Mouse (Mus musculus) R1 (cell line): ENCODE measurements at regions not wholly inside any gene's neighbourhood (a gene's known extent, or its start where the extent isn't known, plus 50 kb on each side); places are given as distances from the start of the nearest gene placed in this dataset.
"Not testable (repeated sequence)": the region's sequence is repeated elsewhere in the genome, so short reads cannot be mapped to it uniquely, and the experiment has no call there.

ENCODE experiments used
- DNase-seq: peaks from one replicate; pipeline ENCODE4 v3.0.0-alpha.2; 2018; ENCODE audit warnings: low read depth, low spot score

DNA sequence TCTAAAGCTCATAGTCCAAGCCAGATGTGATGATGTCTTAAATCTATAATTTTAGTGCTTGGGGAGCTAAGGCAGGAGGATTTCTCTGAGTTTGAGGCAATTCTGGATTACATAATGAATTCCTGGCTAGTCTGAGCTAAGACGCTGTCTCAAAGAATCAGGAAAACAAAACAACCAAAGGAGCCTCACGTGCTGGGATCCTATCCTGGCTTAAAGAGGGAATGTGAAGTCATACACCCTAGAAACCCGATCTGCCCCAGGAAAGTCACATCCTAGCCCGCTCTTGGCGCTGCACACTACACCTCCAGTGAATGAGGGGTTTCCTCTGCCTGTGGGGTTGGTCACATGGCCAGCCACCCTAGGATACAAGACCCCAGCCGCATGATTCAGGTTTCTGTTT lies 211.2 kb downstream of the Glrx3 start:
- no peak for DNase-seq

DNA sequence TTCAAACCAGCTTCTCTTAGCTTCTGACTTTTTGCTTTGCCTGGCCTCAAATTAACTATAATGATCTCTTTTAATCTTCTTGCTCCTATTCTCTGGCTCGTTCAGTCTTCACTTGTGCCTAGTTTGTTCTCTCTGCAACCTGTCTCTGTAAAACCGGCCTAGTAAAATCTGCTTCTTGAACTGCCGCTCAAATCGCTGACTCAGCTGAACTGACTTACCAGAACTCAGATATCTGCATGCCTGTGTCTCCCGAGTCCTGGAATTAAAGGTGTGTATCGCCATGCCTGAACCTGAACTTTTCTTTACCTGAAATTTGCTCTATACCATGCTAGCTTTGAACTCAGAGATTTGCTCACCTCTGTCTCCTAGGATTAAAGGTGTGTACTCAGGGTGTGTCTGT lies 212.2 kb downstream of the Glrx3 start:
- DNase-seq = no peak

DNA sequence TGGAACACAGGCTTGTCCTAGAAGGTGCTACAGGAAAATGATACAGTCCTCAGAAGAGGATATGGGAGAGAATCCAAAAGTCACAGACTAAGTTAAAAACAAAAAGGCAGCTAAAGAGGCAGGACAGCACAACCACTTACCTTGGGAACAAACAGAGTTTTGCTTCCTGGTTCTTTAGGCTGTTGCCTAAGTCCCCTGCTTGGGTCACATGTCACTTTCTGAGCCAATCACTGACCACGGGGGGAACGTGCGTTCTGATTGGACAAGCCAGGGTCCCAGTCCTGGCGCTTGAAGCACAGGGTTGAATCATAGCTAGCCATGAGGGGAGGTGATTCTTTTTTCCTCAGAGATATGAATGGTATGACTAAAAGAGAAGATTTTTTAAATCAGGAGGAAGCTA lies 216.4 kb downstream of the Glrx3 start:
- DNase-seq = no peak

DNA sequence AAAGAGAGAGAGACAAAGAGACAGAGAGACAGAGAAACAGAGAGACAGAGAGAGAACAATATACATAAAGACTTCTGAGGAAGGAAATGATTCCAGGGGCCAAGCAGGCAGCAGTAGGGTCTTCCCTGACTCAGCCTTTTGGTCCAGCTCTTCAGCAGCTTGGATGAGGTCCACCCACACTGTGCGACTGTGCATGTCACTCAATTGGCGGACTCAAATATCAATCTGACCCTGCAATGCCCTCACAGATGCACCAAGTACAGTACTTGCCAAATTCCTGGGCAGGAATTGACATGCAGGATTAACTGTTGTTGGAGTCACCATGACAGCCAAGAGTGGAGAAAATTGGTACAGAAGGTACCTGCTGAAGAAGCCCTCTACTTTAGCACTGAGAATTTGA lies 229.8 kb downstream of the Glrx3 start:
- DNase-seq = no peak

DNA sequence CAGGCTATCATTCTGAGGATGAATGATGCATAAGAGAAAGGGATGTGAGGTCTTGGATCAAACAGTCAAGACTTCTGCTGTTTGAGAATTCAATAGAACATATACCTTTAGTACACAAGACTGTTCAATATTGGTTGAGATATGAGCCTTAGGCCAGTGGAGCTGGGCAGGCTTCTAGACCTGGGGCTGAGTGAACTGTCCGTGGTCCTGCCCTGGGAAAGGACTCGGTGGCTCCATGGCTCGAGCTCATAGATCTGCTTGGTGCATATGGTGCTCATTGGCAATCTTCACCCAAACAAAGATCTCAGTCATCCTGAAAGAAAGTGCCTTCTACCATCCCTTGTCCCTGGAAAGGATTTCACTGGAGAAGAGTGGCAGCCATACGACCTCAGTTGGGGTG lies 233.7 kb downstream of the Glrx3 start:
- DNase-seq = no peak

DNA sequence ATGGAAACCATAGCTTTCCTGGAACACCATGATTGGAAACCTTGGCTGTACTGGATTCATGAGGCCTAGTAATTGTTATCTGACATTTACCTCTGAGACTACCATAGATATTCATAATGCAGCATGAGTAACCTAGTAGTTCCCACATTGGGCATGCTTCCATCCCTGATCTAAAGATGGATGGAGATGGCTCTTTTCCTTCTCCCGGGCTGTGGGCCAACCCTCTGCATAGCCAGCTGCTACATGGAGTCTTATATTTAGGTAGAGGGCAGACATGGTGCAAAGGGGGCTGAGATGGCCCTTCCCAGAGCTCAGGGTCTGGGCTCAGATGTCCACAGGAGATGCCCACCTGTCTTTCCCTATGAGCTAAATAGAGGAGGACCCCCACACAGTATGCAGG lies 237.2 kb downstream of the Glrx3 start:
- no peak for DNase-seq

DNA sequence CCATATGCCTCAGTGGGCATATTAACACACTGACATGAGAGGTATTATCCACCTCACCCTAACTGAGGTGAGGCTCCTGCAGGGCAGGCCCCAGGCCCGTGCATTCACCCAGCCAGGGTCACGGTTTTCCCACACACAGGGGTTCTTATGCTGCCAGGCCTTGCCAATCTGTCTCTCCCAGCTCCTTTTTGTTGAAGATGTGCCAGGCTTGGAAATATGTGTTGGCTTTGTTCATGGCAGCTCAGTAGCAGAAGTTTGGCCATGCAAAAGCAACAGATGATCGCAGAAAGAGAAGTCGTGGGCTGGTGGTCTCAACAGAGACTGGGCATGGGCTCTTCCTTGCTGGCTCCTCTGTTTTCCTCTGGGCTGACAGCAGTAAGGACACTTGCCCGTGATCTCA lies 238.0 kb downstream of the Glrx3 start:
- no peak for DNase-seq

DNA sequence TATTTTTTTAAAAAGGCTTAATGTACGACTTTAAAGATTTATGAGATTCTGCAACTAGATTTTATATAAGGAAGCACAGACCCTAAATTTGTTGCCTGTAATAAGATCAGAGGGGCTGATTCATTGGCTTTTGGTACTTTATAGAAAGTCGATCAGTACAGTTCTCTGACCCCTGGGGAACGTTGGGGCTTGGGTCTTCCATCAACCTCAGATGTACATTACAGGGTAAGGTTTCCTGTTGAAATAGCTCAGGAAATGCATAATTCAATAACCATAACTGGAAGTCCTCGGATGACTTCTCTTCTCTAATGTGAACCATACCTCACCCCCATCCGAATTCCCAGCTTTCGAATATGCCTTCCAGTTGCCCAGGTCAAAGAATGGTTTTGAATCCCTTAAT lies 247.4 kb downstream of the Glrx3 start:
- DNase-seq = no peak

DNA sequence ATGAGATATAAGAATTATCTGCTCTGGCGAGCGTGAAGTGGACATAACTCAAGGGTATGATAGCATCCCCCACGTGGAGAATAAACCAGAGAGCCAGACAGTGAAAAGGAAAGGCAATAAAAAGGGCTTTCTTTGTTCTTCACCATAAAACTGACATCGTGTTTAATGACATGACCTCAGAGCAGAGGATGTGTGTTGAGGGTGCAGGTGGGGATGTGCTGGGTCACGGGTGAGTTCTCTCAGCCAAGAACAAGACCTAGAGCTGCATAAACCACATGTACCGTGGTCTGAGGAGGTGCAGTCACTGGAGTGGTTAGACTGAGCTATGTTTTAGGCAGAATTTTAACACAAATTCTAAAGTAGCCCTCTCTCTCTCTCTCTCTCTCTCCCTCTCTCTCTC lies 247.9 kb downstream of the Glrx3 start:
- no peak for DNase-seq

DNA sequence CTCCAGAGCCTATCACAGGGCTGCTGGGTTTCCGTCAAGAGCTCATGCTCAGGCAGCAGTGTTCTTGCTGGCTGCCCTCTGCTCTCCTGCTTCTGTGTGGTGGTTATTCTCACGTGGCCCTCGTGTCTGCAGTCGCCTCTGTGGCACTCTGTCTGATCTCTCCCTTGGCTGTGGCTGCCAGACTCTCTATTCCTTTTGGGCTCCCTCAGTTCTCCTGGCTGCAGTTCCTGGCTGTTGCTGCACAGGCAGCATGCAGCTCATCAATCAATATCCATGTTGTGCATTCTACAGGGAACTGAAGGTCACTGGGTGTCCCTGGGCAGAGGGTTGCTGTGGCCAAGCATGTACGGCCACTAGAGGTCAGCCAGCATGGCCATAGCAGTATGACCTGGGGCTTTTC lies 259.4 kb downstream of the Glrx3 start:
- no peak for DNase-seq

DNA sequence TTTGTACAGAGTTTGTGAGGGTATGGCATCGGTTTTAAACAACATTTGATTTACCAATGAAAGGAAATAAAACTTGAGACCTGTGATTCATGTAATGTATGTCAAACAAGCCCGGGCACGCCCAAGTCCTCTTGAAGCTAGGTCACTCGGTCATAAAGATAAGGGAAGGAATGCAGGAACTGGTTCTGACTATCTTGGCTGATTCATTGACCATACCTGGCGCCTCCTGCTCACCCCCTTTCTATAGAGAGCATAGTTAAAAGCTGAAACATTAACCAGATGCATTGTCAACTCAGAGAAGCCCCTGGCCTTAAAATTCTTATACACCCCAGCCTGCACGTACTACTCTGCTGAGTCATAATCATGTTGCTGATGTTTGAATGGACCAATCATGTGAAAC lies 261.1 kb downstream of the Glrx3 start:
- DNase-seq = not testable (repeated sequence)

DNA sequence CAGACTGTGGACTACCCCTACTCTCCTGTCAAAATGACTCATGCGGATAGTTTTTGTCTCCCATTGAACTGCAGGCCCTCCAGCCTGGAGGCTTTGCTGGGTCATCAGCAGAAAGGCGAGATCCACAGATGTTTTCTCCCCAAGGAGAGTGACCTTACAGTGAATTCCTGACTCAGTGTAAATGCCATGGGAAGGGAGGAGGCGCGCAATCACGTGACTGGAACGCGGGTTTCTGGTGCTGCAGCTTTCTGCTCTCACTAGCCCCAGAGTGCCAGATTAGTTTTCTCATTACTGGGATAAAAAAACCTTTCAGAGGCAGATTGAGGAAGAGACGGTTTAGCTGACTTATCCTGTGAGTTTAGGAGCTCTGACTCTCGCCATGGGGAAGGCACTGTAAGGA lies 275.4 kb downstream of the Glrx3 start:
- no peak for DNase-seq

DNA sequence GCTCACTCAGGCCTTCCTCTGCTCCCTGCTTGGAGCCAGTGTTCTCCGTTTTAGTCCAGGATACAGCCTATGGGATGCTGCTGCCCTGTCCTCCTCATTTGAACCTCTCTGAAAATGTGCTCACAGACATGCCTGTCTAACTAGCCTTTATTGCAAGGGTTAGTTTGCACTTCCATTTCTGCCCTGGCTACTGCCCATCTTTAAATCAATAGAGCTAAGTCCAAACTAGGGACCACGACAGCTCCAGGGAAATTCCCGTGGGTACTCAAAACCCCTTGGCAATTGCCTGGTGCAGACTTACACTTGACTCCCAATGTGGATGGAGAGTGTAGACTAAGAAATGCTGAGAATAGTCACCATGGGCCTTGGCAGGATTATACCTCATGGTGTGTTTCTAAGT lies 276.4 kb downstream of the Glrx3 start:
- no peak for DNase-seq

DNA sequence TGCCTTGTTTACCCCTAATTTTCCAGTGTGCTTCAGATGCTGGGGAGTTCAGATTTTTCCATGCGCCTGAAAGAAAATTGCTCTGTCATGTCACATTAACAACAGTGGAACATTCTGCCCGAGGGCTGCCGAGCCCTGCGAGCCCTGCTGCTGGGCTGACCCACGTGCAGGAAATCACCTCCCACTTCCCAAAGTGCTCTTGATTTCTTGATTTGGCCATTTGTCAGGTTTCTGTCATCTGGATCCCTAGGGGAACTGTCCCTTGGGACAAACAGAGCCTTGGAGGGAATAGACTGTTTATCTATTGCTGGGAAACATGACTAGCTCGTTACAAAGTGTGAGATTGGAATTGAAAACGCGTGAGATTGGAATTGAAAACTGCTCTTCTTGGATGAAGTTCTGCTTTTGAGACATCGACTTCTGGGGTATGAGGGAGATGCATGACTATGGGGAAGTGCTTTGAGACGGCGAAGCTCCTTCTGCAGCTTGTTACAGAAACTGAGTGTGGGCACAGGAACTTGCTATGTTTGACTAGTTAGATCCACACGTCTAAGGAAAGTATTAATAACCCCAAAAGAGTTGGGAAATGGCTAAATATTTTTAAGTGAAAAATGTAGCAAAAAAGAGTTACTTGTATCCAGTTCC lies 277.0 kb downstream of the Glrx3 start:
- DNase-seq = no peak

DNA sequence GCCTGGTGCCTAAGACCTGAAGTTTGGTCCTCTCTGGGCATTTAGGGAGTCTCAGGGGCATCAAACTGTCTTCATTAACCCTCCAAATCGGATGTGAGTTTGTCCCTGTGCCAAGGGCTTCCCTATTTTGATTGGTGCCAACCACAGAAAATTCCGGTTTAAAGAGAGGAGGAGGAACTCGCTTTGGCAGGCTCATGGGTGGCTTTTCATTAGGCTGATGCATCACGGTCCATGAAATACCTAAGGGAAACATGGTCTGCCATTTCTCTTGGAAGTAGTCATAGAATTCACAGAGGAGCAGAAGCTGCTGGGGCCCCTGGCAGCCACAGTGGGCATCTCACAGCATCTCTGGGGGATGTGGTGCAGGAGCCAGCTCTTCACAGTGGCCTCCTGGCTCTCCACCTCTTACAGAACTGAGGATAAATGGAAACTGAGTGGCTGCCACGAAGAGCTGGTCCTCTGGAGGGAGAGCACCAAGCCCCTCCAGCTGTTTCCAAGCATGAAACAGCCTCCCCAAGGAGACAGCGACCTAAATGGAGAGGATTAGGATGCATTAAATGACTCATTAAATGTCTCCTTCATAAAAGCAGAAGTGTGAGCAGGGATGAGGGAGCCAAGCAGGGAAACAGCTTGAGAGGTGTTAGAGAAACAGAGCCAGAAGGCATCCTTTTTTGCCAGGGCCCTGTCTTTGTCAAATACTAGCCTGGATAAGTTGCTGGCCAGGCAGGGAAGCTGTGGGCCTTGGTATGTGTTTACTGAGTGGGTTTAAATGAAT lies 277.9 kb downstream of the Glrx3 start:
- DNase-seq = no peak

DNA sequence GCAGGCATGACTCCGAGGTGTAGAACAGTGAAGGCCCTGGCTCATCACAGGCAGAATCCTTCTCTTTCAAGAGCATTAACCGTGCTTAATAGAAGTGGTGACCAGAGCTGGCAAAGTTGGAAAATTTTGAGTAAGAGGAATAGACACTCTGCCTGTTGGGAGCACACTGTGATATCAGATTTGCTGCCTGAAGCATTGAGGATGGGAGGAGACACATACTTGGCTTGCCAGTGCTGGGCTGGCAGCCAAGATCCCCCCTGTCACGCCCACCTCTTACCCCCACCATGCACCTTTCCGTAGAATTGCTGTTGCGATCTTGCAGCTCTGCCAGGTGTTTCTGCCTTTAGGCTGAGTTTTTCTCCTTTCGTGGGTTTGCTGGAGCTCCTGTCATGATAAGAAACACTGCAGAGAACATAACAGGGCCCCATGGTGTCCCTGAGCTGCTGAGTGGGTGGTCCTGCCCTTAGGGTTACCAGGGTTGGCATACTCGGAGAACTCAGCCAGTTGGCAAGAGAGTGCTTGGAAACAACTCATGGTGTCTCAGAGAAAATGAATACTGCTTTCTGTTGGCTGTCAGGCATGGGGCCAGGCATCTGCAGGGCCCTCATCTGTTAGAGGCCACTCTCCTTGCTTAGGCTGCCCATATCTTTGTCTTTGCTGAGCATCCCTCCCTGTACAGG lies 286.1 kb downstream of the Glrx3 start:
- DNase-seq = no peak

DNA sequence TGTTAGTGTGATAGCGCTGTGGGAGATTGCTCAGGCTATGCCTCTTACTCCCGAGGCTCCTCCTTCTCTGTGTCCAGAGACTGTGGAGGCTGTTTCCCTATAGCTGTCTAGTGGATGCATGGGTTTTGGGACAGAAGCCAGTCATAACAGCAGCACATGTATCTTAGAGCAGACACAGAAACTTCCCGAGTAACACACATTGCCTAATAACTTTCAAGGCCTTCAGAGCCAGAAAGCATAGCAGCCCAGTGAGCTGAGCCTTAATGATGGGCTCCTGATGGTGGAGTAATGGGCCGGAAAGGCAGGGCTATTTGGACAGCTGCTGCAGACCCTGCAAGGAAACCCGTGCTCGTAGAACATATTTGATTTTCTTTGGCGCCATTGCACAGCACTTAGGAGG lies 288.6 kb downstream of the Glrx3 start:
- DNase-seq = no peak

DNA sequence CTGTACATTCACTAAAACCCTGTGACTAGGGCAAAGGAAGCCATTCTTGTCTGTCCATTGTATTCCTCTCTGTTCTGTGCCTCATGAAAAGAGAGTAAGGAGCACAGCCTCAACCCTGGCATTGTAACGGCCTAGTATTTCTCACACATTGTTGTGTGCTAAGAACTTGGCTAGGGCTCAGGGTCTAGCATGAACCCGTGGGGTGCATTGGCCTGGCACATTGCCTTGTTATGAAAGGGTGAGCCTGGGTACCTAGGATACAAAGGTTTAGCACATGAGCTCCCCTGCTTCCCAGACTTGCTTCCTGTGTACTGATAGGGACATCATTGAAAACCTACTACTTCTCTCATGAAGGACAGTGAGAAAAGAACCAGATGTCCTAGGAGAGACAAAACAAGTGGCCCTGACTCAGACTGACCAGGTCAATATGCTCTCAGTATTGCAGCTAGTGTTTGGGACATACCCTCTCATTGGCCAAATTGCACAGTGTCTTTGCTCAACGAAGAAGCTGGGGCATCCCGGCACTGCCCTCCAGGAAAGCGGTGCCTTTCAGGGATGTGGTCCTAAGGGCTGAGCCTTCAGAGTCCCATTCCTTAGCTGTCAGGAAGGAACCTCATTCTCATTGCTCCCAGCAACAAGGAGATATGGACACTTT lies 298.6 kb downstream of the Glrx3 start:
- no peak for DNase-seq

DNA sequence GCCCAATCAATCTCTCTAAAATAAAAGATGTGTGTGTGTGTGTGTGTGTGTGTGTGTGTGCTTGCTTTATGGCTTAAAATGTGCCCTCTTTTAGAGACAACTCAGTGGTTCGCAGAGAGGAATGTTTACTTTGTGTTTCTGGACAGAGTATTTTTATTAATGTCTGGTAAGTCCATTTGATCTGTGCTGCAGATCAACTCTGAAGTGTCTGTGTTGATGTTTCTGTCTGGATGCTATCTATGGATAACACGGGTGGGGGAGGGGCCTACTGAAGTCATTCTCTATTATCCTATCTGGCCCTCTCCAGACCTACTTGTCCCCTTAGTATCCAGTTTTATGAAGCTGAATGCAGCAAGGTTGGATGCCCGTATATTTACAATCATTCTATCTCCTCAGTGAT lies 304.3 kb downstream of the Glrx3 start:
- no peak for DNase-seq

DNA sequence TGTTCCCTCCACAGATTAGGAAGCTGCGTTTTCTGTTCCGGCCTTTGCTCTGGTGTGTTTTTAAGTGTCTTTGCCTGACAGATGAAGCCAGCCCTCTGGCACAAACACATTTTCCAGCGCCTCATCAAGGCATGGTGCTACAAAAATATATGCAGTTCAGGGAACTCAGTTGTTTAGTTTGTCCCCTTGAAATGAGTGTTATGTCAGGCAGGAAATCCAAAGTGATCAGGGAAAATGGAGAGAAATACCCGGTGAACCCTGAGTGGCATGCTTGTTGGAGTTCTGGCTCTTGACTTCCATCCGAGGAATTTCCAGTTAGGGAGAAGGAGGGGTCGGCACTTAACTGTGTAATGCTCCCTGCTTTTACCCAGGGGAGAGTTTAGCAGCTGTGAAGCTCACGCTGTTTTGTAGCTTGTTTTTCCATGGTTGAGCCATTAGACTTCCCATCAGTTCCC lies 304.9 kb downstream of the Glrx3 start:
- DNase-seq = no peak

DNA sequence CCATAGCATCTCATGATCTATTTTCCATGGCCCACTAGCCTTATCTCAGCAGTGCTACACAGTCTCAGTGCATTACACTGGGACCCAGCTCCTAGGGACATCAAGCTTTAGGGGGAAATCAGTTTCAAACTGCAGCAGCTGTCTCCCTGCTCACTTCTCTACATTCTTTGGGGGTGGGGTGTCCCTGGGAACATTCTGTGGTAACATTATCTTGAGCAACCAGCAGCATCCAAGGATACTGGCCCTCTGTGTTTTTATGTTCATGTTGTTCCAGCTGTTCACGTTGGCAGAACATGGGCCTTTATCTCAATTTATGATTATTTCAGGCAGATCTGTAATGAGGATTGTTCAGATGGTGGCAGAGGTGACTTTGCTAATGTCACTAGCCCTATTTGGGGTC lies 308.2 kb downstream of the Glrx3 start:
- no peak for DNase-seq

DNA sequence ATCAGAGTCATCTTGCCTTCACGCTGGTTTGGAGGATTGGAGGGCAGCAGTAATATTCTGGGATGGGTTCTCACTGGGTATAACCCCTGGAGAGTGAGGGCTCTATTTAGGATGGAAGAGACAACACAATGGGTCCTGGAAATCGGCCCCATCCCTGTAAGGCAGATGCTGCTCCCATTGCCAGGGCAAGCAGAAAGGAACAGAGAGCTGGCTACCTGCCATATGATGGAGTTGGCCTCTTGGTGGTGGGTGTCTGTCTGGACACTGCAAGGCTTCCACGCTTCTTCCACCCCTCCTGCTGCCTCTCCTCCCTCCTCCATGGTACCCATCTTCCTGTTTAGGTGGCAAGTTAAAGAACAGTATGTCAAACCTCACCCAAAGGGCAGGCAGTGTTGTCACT lies 308.6 kb downstream of the Glrx3 start:
- no peak for DNase-seq
